Mouse (Mus musculus): Measurements from ENCODE around the gene H3f3a. TPM values are rescaled to one million over a fixed set of nuclear protein-coding genes. Genes with fewer than 3 reads are reported as not detected.

The H3f3a gene
- total RNA-seq, 2 experiments from 2014 or later, result 457 to 506 TPM

DNA sequence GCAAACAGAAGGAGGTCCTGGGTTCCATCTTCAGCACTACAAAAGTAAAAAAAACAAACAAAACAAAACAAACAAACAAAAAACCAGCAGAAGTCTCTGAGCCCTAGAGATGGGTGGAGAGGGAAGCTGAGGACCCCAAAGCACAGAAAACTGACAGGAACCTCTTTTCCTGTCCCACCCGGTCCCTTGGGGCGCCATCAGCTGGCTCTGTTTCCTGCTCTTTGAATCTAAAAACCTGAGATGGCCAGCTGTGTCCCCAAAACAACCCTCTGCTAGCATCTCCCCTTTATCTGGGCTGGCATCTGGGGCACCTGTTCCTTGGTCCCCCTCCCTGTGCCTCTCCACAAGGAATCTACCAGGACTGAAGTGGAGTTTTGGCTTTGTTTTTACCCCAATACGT, 11.0 kb upstream of the H3f3a start:
- intact Hi-C loops (cut with DNase I), result no loop called here
- peak; percentile 49 to 55 for DNase-seq

DNA sequence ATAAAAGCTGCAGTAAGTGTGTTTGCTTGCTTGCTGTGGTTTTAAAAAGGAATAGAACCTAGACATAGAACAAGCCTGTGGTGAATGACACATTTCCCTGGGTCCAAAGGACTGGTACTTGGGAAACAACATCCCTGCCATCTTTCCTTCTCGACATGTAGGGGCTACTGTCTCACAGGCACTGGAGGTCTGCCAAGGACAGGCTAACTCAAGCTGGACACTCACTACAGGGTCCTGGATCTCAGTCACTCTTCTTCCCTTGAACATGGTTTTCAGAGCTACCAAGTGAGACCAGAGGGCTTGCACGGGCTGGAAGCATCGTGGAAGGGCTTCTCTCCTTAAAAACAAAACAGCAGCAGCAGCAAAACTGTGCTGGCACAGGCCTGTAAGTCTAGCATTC, 10.0 kb upstream of the H3f3a start:
- intact Hi-C loops (cut with DNase I), result no loop called here
- no peak for DNase-seq

DNA sequence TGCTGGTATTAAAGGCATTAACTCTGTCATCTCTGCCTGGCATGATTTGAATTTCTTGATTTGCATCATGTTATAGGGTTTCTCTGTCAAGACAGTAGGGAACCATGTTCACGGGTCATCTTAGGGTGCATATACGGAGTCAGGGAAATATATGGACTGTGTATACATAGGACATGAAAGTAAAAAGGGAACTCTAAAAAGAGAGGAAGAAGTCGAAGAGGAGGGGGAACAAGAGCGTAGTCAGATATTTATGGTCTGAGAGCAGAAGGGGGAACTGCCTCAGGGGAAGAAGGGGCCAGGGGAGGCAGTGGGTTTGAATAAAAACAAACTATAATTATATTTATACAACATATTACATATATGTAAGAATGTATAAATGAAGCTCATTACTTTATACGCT, 8.5 kb upstream of the H3f3a start:
- intact Hi-C loops (cut with DNase I), result no loop called here
- no peak for DNase-seq

DNA sequence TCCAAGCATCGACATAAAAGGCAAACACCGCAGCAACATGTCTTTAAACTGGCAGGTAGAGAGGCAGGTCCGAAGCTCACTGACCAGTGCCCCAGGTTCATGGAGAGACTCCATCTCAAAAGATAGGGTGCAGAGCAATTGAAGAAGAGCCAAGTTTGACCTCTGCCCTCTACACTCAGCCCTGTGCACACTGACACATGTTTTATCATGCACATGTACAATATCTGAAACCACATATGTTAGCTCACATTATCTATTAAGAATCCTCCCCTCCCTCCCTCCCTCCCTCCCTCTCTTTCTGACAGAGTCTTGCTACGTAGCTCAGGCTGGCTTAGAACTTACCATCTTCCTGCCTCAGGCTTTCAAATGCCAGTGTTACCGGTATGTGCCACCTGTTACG, 7.4 kb upstream of the H3f3a start:
- intact Hi-C loops (cut with DNase I), result no loop called here
- no peak for DNase-seq

DNA sequence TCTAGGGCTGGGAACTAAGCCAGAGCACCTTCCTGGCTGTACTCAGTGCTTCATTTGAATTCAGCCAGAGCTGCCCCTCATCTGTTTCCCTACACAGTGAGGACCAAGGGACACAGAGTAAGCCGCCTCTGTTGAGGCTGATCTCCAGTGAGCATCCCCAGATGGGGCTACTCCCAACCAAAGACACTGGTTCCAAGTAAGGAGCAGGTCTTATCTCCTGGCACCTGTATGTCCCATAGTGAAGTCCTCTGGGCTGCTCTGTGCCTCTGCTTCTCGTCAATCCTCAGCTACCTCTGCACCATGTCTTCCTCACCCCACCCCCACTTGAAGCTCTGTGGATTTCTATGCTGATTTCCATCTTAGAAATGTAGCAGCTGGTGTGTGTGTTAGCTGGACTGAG, 4.3 kb upstream of the H3f3a start:
- no peak for DNase-seq
- intact Hi-C loops (cut with DNase I), result no loop called here

DNA sequence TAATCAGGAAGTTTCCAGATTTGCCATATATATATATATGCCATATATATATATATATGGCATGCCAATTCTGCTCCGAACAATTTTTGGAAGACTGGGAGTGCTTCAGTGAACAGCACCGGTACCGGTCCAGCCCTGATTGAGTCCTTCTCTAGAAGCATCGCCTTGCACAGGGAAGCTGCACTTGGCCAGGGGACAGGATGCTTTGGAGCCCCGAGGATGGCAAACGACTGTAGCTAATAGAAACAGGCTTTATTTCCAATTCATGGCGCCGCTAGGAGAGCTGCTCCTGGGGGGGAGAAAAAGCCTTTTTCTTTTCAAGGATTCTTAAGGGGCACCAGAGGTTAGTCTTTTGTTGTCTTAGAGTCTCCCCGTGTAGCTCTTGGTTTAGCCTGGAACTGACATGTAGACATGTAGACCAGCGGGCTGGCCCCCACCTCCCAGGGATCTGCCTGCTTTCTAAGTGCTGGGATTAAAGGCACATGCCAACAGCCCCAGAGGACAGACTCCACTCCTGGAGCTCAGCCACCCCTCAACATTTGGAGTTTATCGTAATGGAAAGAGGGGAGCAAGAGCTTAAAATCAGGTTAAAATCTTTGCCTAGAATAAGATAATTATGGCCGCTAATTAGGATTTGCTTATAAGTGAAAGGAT, 1.8 kb upstream of the H3f3a start:
- no peak for DNase-seq

DNA sequence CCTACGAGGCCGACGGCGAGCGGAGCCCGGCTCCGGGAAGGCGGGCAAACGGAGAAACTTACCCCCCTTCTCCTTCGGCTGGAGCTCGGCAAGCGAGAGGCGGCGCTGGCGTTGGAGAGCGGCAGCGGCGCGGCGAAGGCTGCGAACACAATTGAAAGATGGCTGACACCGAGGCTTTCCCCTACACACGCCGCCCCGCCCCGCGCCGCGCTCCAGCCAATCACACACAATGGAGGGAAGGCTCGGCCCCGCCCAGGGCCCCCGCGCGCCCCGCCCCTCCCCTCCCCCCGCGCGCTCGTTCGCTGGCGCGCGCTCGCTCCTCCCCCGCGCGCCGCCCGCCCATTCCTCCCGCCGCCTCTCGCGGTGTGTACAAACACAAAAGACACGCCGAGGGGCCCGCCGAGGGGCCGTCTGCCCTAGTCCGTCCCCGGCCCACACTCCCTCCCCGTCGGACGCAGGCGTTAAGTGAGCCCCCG, 296 bp downstream of the H3f3a start:
- peak; percentile 96 to 97 for DNase-seq
- intact Hi-C loops (cut with DNase I), result loop anchor here (1.0 to 5.0 kb wide), 3 partner anchors 37 to 204 kb away; partner anchors contain the start of gene Acbd3

More for the DNA sequence above, 1.8 kb upstream of the H3f3a start:
- intact Hi-C loops (cut with DNase I), result no loop called here

DNA sequence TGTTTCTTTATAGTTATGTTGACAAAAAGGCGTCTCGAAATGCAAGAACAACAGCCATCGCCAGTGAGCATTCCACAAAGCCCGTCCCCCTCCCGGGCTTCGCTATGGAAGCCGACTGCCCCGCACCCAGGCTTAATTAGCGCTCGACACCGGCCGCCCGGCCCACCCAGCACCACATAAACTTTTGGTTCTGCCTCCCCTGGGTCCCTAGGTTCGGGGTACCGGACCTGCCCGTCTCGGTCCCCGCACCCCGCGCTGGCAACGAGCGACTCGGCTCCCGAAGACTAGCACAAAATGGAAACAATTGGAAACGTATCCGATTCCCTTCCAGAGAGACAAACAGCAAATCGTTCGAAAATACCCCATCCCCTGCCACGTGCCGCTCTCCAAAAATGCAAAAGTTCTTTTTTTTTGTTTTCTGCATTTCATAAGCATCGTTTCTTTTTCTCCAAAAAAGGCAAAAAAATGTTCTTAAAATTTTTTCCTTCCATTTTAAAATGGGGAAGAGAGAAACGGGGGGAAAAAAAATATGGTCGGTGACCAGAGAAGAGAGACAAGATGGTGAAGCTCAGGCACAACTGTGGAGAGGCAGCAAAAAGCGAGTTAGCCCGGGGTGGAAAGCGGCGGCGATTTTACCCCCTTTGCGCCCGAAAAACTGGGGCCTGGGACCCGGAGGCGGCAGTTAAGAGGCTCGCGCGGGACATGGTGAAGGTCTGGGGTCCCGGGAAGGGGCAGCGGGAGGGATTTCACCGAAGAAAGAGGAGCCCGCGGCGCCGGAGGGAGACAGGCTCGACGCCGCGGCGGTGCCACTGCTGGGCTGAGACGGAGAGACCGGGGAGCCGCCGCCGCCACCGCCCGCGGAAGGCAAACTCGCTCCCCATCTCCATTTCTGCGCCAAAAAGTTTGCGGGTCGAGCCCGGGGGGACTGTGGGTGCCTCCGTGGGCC, 1.0 kb downstream of the H3f3a start:
- intact Hi-C loops (cut with DNase I), result loop anchor here (1.0 to 5.0 kb wide), 3 partner anchors 38 to 205 kb away; partner anchors contain the start of gene Acbd3

GRCm38 (mm10) chr1:180811596-180812462, 1.9 kb downstream of the H3f3a start:
- intact Hi-C loops (cut with DNase I), result loop anchor here (2.0 to 5.0 kb wide), 3 partner anchors 35 to 205 kb away; no protein-coding TSS in a partner anchor
- peak in 1 of 2 experiments; percentile 32 for DNase-seq

More for the DNA sequence above, 1.0 kb downstream of the H3f3a start:
- DNase-seq, result peak; percentile 66 to 74

GRCm38 (mm10) chr1:180810976-180811375, 2.8 kb downstream of the H3f3a start:
- intact Hi-C loops (cut with DNase I), result loop anchor here (2.0 to 5.0 kb wide), 3 partner anchors 34 to 206 kb away; no protein-coding TSS in a partner anchor
- DNase-seq, result no peak

DNA sequence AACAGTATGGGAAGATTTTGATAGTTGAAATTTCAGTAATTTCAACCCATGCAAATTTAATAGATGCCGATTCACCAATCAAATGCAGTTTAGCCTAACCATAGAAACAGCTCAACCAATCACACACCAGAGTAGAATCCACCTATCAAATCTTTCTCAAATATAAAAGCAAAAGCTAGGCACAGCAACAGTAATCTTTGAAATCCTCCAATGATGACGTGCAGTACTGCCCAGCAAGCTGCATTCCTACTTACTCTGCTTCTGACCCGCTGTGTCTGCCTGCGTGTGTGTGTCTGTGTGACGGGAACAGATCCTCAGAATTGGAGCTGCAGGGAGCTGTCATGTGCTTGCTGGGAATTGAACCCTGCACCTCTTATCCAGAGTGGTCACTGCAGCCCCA, 4.9 kb downstream of the H3f3a start:
- intact Hi-C loops (cut with DNase I), result no loop called here
- no peak for DNase-seq

DNA sequence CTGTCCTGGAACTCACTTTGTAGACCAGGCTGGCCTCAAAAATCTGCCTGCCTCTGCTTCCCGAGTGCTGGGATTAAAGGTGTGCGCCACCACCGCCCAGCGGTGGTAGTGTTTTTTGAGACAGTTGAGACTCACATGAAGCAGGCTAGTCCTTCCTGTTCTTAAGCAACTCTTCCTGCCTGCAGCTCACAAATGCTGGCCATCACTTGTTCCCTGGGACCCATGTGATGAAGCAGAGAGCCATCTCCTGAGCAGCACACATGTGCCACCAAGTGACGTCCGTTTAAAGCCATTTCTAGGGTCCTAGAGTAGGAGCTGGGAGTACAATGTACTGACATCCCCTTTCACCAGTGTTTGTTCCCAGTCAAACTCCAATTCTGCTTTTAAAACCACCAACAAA, 9.9 kb downstream of the H3f3a start:
- DNase-seq, result no peak
- intact Hi-C loops (cut with DNase I), result no loop called here

DNA sequence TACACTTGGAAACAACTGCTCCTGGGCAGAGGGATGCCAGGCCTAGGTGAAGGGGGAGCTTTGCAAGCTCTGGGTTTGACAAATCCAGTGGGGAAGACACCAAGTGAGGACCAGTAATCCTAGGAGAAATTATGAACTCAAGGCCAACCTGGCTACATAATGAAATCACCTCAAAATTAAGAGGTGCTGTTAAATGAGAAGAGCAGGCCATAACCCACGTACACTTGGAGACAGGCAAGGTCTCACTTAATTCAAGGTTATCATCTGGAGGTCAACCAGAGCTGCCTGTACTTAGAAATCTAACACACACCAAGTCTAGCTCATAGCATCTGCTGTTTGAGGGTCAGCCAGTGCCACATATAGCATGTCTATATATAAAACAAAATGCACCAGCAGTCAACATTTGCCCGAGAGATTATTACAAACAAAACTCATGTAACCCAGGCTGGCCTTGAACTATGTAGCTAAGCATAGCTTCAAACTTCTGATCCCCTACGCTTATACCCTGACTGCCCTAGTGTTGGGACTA, 12.2 kb downstream of the H3f3a start:
- intact Hi-C loops (cut with DNase I), result no loop called here
- DNase-seq, result no peak

DNA sequence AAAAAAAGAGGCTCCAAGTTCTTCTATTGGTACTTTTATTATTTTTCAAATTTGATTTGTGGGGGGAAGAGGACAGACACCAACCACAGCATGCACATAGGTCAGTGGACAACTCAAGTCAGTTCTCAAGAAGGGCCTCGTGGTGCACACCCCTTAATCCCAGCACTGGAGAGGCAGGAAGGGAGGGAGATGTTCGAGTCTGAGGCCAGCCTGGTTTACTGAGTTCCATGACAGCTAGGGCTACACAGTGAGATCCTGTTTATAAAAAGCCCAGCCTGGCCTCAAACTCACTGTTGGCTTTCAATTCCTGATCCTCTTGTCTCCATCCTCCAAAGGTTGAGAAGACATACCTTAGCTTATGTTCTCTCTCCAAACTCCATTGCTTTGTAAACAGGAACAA, 12.9 kb downstream of the H3f3a start:
- intact Hi-C loops (cut with DNase I), result no loop called here

DNA sequence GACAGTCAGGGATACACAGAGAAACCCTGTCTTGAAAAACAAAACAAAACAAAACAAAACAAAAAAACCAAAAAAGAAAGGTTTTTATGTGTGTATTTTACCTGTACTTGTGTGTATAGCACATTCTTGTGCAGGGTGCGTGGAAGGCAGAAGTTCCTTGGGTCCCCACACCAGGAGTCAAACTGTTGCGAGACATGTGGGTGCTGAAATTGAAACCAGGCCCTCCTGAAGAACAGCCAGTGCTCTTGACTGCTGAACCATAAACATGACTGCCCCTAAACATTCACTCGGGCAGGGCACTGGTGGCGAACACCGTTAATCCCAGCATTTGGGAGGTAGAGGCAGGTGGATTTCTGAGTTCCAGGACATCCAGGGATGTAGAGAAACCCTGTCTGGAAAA, 13.7 kb downstream of the H3f3a start:
- DNase-seq, result no peak
- intact Hi-C loops (cut with DNase I), result no loop called here

More for the DNA sequence above, 12.9 kb downstream of the H3f3a start:
- no peak for DNase-seq

- no peak for DNase-seq
- intact Hi-C loops (cut with DNase I), result no loop called here
Observed at GRCm38 (mm10) chr1:180799253-180799652, 14.5 kb downstream of the H3f3a start.

DNA sequence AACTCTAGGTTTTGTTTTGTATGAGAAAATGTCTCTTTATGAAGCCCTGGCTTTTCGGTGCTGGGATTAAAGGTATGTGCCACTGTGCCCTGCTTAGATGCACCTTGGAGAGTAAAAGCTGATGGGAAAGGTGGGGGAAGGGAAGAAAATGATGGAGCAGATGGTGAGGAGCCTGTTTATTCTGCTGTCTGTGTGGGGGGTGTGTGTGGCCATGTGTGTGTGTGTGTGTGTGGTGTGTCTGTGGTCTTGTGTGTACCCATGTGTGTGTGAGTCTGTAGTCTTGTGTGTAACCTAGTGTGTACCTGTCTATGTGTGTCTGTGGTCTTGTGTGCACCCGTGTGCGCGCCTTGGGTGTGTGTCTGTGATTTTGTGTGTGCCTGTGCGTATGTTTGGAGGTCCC, 15.1 kb downstream of the H3f3a start:
- intact Hi-C loops (cut with DNase I), result no loop called here
- no peak for DNase-seq

DNA sequence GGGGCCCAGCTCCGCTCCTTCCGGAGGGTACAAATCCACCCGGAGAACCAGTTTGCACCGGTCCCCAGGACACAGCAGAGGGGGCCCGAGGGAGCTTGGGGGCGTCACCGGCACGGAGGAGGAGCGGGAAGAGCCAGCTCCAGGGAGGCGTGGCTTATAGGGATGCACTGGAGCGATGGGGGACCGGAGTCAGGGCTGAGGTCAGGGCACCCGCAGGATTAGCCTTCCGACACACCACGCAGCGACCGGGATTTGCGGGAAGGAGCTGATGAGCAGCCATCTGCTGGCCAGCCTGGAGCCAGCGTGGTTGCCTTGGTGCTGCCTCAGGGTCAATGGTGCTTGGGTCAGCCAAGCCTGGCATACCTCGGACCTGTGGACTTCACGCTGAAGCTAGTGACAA, 19.6 kb downstream of the H3f3a start:
- intact Hi-C loops (cut with DNase I), result no loop called here
- no peak for DNase-seq

DNA sequence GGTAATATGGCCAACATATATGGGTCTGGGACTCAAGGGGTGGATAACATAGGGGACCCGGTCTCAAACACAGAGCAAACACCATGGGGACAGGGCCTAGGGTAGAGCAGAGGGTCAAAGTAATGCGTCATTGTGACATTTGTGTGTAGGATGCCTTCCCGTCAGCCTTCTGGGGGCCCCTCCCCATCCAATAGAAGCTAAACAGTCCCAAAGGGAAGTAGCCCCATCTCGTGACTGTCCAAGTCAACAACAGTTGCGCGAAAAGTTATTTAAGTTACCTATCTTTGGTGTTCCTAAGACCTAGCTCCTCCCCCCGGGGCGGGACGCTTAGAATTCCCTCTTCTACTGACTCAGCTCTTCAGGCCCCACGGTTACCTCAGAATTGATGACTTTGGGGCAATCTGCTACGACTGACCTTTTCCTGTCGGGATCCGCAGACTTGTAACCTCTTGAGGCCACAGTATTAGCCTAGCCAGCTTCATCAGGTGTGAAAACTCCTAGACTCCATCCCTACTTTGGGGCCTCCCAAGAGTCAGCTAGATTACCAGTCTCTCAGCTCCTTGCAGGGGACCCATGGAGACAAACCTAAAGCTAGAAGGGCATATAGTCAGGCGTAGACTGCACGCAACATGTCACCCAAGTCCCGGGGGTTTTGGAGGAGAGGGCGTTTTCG, 20.2 kb downstream of the H3f3a start:
- intact Hi-C loops (cut with DNase I), result no loop called here

GRCm38 (mm10) chr1:180792814-180793213, 20.9 kb downstream of the H3f3a start:
- no peak for DNase-seq
- intact Hi-C loops (cut with DNase I), result no loop called here

More for the DNA sequence above, 20.2 kb downstream of the H3f3a start:
- DNase-seq, result no peak

Measured in heart, postnatal 36 days (tissue).